Comparison of ENCODE assay signal across 8 mouse cellular contexts in genomic region chr13:21323405-21323804, GRCm38 (mm10). TPM values are rescaled to one million over a fixed set of nuclear protein-coding genes. Genes with fewer than 3 reads are reported as not detected.
A peak's percentile ranks its signal among the peaks of the same experiment; 100 is the strongest.
DNase-seq lines count a peak whose midpoint lies in the region; ATAC-seq and TF ChIP-seq lines count a peak whose summit lies in the region.

No protein-coding gene starts in this region.

- WGBS in kidney, embryonic 14.5 days = 61% methylated on average over 6 of the region's 6 CpGs
- 62% methylated on average over 6 of the region's 6 CpGs for WGBS in embryonic facial prominence, embryonic 13.5 days
- 68% methylated on average over 6 of the region's 6 CpGs for WGBS in intestine, embryonic 16.5 days

- no peak overlapping the region for H3K9ac ChIP-seq in kidney, embryonic 14.5 days (ENCODE audit: low read depth, low read length)
- no peak overlapping the region for H3K9ac ChIP-seq in embryonic facial prominence, embryonic 13.5 days
- no peak overlapping the region for H3K9ac ChIP-seq in intestine, embryonic 16.5 days (ENCODE audit: low read depth, low read length)

- ATAC-seq in kidney, embryonic 14.5 days (ENCODE audit: low FRiP score, low TSS enrichment) = no peak
- ATAC-seq in embryonic facial prominence, embryonic 13.5 days (ENCODE audit: insufficient number of reproducible peaks, insufficient read depth, low FRiP score, low TSS enrichment, low read depth) = no peak
- no peak for ATAC-seq in intestine, embryonic 16.5 days
- no peak for ATAC-seq in CD4-positive, CD25-positive, alpha-beta regulatory T cell, adult 4 months

- no peak for DNase-seq in kidney, postnatal 4 days
- DNase-seq in urinary bladder, postnatal 36 days (ENCODE audit: low spot score in 2 of 2) = no peak
- DNase-seq in gastrocnemius, adult 8-10 months (ENCODE audit: low spot score in 2 of 2) = no peak

- H3K4me2 ChIP-seq in kidney, embryonic 14.5 days (replicated peaks; ENCODE audit: low read depth, low read length) = peak overlapping the region; percentile 48
- peak overlapping the region; percentile 58 for H3K4me2 ChIP-seq in embryonic facial prominence, embryonic 13.5 days
- H3K4me2 ChIP-seq in intestine, embryonic 16.5 days (ENCODE audit: low read depth, low read length) = 0 out of 2 replicates have a peak overlapping the region, but pooled peaks have one; percentile 37

- peak overlapping the region; percentile 35; the same call in 1 of the 2 replicates for H3K4me3 ChIP-seq in kidney, embryonic 14.5 days (ENCODE audit: low read length)
- 0 out of 2 replicates have a peak overlapping the region, but pooled peaks have one; percentile 10 for H3K4me3 ChIP-seq in E14TG2a.4 (replicated peaks; ENCODE audit: low read length)
- peak overlapping the region; percentile 36; the same call in 1 of the 2 replicates for H3K4me3 ChIP-seq in embryonic facial prominence, embryonic 13.5 days
- no peak overlapping the region for H3K4me3 ChIP-seq in intestine, embryonic 16.5 days (ENCODE audit: low read length)

- no peak for TF ChIP-seq CTCF in E14TG2a.4 (conservative IDR thresholded peaks at IDR 0.05; ENCODE audit: low read length)

- H3K36me3 ChIP-seq in kidney, embryonic 14.5 days (ENCODE audit: control insufficient read depth, insufficient read depth, low read length) = no peaks in the 10 kb centered on the region
- no peaks in the 10 kb centered on the region for H3K36me3 ChIP-seq in E14TG2a.4 (ENCODE audit: insufficient read depth, low read length)
- no peaks in the 10 kb centered on the region for H3K36me3 ChIP-seq in embryonic facial prominence, embryonic 13.5 days
- H3K36me3 ChIP-seq in intestine, embryonic 16.5 days (ENCODE audit: control insufficient read depth, insufficient read depth, low read length) = no peaks in the 10 kb centered on the region

- no peaks in the 10 kb centered on the region for H3K27me3 ChIP-seq in kidney, embryonic 14.5 days (ENCODE audit: control insufficient read depth, insufficient read depth, low read length)
- H3K27me3 ChIP-seq in E14TG2a.4 (ENCODE audit: insufficient read depth, low read length) = peaks cover 16% of the 10 kb centered on the region
- H3K27me3 ChIP-seq in embryonic facial prominence, embryonic 13.5 days = peaks cover 14% of the 10 kb centered on the region
- H3K27me3 ChIP-seq in intestine, embryonic 16.5 days (replicated peaks; ENCODE audit: control insufficient read depth, insufficient read depth, low read length) = no peaks in the 10 kb centered on the region

- no peak overlapping the region for H3K27ac ChIP-seq in kidney, embryonic 14.5 days (ENCODE audit: low read depth, low read length)
- H3K27ac ChIP-seq in embryonic facial prominence, embryonic 13.5 days = no peak overlapping the region
- no peak overlapping the region for H3K27ac ChIP-seq in intestine, embryonic 16.5 days (ENCODE audit: low read length)

- no peaks in the 10 kb centered on the region for H3K9me3 ChIP-seq in kidney, embryonic 14.5 days (ENCODE audit: control insufficient read depth, low read length)
- no peaks in the 10 kb centered on the region for H3K9me3 ChIP-seq in E14TG2a.4 (ENCODE audit: low read length)
- H3K9me3 ChIP-seq in embryonic facial prominence, embryonic 13.5 days = no peaks in the 10 kb centered on the region
- H3K9me3 ChIP-seq in intestine, embryonic 16.5 days (ENCODE audit: control insufficient read depth, low read length) = no peaks in the 10 kb centered on the region

- H3K4me1 ChIP-seq in kidney, embryonic 14.5 days (ENCODE audit: control insufficient read depth, insufficient read depth, low read length) = no peaks in the 10 kb centered on the region
- peaks cover 19% of the 10 kb centered on the region for H3K4me1 ChIP-seq in E14TG2a.4 (replicated peaks; ENCODE audit: low read depth, low read length)
- peaks cover 8% of the 10 kb centered on the region for H3K4me1 ChIP-seq in embryonic facial prominence, embryonic 13.5 days
- H3K4me1 ChIP-seq in intestine, embryonic 16.5 days (ENCODE audit: control insufficient read depth, insufficient read depth, low read length) = peaks cover 5% of the 10 kb centered on the region

RNA-seq across cellular contexts. Expression of gene Gpx6, which starts 11.5 kb away (rescaled TPM):
- polyA plus RNA-seq in kidney, embryonic 14.5 days (2014; fragmentation: Nextera tagmentation; extraction: Ambion mirVana) = 3.4 and 3.9 TPM in 2 replicates
- polyA plus RNA-seq in embryonic facial prominence, embryonic 13.5 days (2015; fragmentation: Nextera tagmentation; extraction: Ambion mirVana) = 0.38 and 0.39 TPM in 2 replicates
- polyA plus RNA-seq in intestine, embryonic 16.5 days (2015; fragmentation: Nextera tagmentation; extraction: Ambion mirVana) = not detected in 2 replicates
- not detected for total RNA-seq in gastrocnemius, adult 8-10 months (2022)
- not detected for polyA plus RNA-seq in CD4-positive, CD25-positive, alpha-beta regulatory T cell, adult 4 months (2017; shearing (Covaris generic))

RNA-seq across cellular contexts. Expression of gene Olfr1367, which starts 23.3 kb away (rescaled TPM):
- polyA plus RNA-seq in kidney, embryonic 14.5 days (2014; fragmentation: Nextera tagmentation; extraction: Ambion mirVana) = not detected in 2 replicates
- not detected in 2 replicates for polyA plus RNA-seq in embryonic facial prominence, embryonic 13.5 days (2015; fragmentation: Nextera tagmentation; extraction: Ambion mirVana)
- not detected in 2 replicates for polyA plus RNA-seq in intestine, embryonic 16.5 days (2015; fragmentation: Nextera tagmentation; extraction: Ambion mirVana)
- not detected for total RNA-seq in gastrocnemius, adult 8-10 months (2022)
- not detected for polyA plus RNA-seq in CD4-positive, CD25-positive, alpha-beta regulatory T cell, adult 4 months (2017; shearing (Covaris generic))

RNA-seq across cellular contexts. Expression of gene Gpx5, which starts 30.9 kb away (rescaled TPM):
- polyA plus RNA-seq in kidney, embryonic 14.5 days (2014; fragmentation: Nextera tagmentation; extraction: Ambion mirVana) = not detected in 2 replicates
- not detected in 2 replicates for polyA plus RNA-seq in embryonic facial prominence, embryonic 13.5 days (2015; fragmentation: Nextera tagmentation; extraction: Ambion mirVana)
- polyA plus RNA-seq in intestine, embryonic 16.5 days (2015; fragmentation: Nextera tagmentation; extraction: Ambion mirVana) = not detected in 2 replicates
- not detected for total RNA-seq in gastrocnemius, adult 8-10 months (2022)
- polyA plus RNA-seq in CD4-positive, CD25-positive, alpha-beta regulatory T cell, adult 4 months (2017; shearing (Covaris generic)) = not detected

RNA-seq across cellular contexts. Expression of gene Zscan12, which starts 39.2 kb away (rescaled TPM):
- polyA plus RNA-seq in kidney, embryonic 14.5 days (2014; fragmentation: Nextera tagmentation; extraction: Ambion mirVana) = 10.9 and 15.5 TPM in 2 replicates
- 12.8 and 13.6 TPM in 2 replicates for polyA plus RNA-seq in embryonic facial prominence, embryonic 13.5 days (2015; fragmentation: Nextera tagmentation; extraction: Ambion mirVana)
- polyA plus RNA-seq in intestine, embryonic 16.5 days (2015; fragmentation: Nextera tagmentation; extraction: Ambion mirVana) = 6.6 and 7.9 TPM in 2 replicates
- total RNA-seq in gastrocnemius, adult 8-10 months (2022) = 10 to 100 TPM in 1 of 4 experiments, 1 to 10 TPM in 3; 7.7 to 10.5 (median 8.5) TPM
- polyA plus RNA-seq in CD4-positive, CD25-positive, alpha-beta regulatory T cell, adult 4 months (2017; shearing (Covaris generic)) = 10 to 100 TPM in 1 of 2 experiments, 1 to 10 TPM in 1; 7.7 to 10.6 TPM
